Mouse (Mus musculus) frontal cortex, adult (tissue): ENCODE results near the gene Fads1.

Source experiments
- ATAC-seq: cut with Nextera tagmentation; 2 replicates; pipeline ENCODE4 v1.9.2; 2017; ENCODE audit warnings: mild to moderate bottlenecking, moderate library complexity, mixed read lengths; ENCODE audit not compliant: low TSS enrichment

Fads1 gene

DNA sequence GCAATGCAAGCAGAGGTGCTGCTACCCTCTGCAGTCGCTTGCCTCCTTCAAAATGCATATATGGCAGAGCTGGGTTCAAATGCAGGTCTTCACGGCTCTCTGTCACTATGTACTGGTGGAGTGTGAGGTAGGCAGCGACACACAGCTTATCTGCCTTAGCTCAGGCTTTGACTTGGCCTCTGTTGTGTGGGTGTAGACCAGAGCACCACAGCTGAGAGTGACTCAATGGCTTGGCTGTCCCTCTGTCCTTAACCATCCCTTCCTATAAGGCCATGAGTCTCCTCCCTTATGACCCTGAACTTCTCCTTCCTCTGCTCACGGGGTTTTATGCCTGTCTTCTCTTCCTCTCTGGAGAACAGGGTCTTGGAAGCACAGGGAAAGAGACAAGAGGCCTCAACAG lies 28.2 kb downstream of the Fads1 start:
- ATAC-seq: no peak

DNA sequence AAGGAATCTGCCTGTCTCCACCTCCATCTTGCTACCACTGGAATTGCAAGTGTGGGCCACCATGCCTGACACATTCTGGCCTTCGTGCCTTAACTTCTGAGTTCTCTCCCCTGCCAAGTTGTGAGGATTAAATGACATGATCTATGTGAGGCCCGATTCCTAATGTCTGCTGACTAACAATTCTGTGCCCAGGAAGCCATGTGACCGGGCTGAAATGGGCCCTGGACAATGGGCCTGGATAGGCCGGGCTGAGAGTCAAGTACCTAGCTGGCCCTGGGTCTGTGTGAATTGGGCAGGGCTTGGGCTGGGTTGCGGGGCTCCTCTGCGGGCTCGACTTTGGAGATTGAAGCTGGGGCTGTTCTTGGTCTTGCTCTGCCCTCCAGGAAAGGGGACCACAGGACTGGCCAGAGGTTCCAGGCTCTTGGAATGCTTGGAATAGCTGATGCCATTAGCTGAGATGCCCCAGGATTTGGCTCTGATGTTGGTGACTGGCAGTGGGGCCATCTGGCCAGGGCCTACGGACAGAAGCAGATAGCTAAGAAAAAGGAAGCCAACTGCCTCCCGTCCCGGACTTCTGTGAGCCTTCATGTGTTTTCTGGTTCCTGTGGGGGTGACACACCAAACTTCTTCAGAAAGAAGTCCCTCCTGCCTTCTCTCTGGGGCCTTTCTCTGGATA lies 31.2 kb downstream of the Fads1 start:
- ATAC-seq: no peak

DNA sequence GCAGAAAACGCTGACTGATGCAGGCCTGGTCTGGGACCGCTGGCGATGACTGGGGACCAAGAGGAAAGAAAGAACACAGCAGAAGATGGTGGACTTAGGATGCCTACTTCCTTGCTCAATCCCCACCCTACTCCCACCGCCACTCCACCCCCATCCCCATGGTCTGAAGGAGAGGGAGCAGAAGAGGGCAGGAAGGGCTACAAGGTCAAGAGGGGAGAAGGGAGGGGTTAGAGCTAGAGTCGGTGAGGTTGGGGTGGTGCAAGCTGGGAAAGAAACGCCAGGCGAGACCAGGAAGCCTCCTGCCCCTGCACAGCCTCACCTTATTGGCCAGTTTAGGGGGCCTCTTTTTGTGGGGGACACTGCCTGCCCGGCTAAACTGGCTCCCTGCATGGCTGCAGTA lies 33.4 kb downstream of the Fads1 start:
- no peak for ATAC-seq

DNA sequence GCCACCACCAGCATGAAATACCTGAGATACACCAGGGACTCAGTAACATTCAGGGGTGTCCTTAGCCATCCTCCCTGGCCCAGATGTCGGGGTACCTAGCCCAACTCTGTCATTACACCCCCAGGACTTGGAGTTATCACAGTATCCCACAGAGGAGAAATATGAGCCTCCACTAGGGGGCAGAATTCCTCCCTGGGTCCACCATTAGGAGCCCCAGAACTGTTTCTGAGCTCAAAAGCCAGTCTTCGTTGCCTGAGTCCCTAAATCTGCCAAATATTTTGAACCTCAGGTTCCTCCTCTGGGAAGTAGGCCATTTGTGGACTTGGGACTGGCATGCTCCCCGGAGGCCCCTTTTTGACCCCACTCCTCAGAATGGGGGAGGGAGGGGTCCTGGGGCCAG lies 36.4 kb downstream of the Fads1 start:
- peak; percentile 81 for ATAC-seq

DNA sequence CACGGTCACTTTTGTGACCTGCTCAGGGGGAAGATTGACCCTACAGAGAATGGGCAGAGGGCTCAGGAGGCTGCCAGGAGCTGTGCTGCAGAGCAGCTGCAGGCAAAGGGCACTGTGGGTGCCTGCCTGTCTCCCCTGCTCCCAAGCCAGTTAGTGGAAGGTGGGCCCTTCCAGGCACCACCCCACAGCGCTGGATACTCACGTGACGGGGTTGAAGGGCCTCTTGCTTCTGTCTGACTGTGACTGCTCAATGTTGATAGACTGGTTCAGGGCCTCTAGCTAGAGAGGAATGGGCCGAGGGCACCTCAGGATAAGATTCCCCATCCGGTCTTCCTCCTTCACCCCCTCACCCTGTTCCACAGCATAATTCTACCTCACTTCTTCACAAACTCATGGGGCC lies 36.9 kb downstream of the Fads1 start:
- no peak for ATAC-seq

DNA sequence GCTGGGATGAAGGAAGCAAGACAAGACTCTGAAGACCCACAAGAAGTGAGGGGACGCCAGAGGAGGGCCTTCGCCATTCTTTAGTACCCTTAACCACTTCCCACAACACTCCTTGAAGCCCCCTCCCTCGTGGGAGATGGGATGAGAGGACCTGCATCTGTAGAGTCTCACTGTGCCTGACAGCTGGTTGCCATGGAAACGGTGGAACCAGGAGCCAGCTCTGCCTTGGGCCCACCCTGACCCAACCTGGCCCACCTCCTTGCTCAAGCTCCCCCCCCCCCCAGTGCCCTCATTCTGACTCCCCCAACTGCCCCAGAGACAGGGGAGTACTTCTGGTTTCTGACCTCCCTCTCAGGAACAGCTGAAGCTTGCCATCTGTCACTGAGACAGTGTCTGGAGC lies 38.9 kb downstream of the Fads1 start:
- ATAC-seq: no peak

DNA sequence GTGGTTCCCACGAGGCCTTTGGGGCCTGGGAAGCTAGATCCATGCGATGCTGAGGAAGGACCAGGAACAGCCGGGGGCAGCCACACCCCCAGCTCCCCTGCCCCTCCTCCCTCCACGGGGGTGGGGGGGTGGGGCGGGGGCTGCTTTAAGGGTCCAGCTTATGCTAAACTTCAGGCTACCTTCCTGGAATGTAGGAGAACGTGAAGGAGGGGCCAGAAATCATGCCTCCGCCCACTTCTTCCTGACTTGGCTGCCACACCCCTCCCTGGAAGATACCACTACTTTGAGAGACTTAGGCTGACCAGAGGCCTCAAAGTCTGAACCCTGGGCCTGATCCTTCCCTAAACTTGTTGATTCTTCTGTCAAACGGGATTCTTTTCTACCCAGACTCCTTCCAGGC lies 40.0 kb downstream of the Fads1 start:
- no peak for ATAC-seq

DNA sequence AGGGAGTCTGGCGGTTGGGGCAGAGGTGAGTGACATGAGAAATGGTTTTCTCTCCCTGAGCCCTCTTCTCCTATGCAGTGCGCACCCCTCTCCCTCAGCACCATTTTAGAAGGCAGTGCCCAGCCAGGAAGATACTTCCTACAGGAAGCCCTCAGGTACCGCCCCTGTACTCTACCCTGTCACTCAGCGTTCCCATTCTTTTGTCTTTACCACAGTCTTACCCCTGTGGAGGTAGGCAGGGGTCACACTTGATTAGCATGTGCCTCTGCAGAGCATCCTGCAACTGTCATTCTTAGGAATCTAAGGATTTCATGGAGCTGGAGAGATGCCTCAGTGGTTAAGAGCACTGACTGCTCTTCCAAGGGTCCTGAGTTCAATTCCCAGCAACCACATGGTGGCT lies 40.9 kb downstream of the Fads1 start:
- no peak for ATAC-seq

DNA sequence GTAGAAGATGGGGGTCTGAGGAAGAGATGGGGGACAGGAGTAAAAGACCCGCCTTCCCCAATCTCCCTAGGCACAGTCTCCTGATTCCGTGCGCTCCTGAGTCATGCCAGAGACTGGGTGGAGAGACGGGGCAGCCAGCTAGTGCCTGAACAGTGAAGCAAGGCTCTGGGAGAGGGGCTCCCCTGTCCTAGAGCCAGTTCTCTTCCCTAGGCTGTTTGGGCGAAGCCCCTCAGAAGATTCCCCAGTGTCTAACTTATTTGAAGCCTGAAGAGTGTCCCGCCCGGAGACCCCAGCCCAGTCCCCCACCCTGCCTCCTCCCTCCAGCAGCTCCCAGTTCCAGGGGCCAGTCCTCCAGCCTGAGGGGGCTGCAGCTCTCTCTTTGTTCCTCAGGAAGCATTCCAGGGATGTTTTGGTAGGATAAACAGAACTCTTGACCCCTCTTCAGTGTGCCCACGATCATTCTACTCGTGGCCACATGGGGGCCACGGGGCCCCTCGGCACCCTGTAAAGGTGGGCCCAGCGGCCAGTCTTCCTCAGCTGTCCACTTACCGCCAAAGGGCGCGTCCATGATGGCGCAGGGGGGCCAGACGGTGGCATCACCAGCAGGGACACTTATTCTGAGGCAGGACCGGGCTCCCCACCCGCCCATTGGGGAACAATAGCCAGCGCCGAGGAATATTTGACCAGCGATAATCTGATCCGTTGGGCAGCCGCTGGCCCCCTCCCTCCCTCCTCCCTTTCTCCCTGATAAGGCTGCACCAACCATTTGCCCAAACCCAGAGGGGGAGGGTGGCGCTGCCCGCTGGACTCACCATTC lies 42.2 kb downstream of the Fads1 start:
- no peak for ATAC-seq

DNA sequence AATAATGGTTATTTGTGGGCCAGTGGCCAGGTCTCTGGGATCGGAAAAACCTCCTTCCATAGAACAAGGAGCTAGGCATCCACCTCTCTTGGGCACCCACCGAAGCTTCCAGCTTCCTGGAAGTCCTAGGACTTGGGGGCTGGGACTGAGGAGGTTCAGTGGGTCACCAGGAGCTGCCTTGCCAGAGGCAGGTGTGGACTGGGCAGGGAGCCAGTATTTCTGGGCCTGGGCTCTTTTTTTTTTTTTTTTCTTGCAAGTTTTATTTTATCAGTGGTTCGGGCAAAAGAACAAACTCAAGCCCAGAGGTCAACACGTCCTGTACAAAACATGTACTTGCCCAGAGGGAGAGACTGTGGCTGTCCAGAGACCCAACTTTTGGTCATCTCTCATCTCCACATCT lies 43.1 kb downstream of the Fads1 start:
- ATAC-seq: no peak

DNA sequence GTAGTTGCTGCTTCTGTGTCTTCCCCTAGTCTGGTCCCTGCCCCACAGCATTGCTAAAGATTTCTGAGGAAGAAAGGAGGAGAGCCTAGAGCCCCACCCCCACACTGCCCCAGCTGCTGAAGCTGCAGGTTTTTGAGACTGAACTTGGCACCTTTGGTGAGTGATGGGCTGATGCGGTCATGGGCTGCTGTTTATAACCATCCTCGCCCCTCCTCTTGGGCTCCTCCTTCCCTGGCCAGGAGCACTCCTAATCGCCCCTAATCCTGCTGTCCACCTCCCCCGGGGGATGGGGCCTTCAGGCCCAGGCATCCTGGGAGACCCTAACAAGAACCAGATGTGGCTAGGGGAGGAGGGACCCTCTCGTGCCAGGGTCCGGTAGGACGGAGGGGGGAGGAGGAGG lies 48.3 kb downstream of the Fads1 start:
- no peak for ATAC-seq

DNA sequence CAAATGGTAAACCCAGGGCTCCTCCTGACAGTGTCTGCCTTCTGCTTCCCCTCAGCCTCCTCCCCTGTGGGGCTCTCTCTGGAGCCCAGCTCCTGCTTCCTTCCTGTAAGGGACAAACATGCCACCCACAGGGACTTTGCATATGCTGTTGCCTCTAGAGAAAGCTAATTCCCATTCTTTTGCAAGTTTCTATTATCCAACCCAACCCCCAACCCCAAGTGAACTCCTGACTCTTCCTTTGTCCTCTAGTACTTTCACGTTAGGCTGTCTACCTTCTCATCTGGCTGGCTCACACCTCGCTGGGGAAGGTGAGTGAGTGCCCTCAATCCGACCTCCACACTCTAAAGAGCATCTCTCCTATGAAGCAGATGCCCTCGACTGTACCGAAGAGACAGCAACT lies 49.2 kb downstream of the Fads1 start:
- no peak for ATAC-seq

DNA sequence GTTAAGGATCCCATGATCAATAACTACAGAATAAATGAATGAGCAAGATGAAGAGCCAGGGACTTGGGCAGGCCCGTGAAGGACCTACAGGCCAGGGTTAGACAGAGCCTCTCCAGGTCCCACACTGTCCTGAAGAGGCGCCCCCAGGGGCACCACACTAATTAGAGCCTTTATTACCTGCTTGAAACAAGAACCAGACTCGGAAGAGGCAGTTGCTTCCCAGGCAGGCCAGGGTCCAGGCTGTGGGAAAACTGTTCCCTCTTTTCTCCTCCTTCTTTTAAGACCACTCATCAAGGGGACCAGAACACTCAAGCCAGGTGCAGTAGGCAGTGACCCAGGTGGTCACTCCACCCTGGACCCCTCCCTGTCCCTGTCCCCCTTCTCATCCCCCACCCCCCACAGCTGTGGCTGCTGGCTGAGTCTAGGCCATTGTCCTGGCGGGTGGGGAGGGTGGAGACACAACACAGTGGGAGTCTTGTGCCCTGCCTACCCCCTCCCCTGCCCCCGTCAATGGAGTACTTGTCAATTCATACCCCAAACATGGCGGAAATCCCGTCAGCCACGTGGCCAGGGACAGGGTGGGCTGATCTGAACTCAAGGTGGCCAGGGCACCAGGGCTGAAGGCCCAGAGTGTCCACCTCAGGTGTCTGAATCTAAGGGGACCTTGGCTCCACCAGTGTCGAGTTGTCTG lies 49.8 kb downstream of the Fads1 start:
- ATAC-seq: no peak

DNA sequence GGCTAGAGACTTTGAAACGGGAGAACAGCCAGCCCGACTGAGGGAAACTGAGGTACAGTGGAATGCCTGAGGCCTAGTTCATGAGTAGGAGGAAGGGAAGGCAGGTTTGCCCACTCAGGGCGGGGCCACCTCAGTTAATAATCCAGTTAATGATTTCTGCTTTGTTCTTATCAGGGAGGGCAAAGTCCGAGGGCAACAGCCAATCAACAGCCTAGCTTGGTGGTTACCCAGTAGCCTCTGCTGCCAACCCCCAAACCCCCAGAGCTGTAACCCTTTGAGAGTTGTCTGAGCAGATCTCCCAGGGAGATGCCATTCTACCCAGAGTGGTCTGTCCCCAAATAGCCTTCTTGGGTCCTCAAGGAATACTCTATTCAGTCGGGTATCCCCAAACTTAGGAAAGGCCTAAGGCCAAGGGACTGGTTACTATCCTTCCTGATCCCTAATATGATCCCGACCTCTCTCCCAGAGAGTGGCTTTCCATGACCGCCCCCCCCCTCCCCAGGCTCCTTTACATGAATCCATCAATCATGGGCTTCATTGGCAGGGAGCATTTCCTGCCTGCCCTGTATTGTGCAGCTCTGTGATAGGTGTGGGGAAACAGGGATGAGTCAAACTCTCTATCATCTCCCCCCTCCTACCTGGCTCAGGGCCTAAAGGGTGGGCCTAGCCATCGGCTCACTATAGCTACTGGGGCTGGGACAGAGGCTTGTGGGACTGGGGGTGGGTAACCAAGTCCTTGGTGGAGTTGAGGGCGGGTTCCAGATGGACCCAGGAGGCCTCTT lies 53.3 kb downstream of the Fads1 start:
- no peak for ATAC-seq

DNA sequence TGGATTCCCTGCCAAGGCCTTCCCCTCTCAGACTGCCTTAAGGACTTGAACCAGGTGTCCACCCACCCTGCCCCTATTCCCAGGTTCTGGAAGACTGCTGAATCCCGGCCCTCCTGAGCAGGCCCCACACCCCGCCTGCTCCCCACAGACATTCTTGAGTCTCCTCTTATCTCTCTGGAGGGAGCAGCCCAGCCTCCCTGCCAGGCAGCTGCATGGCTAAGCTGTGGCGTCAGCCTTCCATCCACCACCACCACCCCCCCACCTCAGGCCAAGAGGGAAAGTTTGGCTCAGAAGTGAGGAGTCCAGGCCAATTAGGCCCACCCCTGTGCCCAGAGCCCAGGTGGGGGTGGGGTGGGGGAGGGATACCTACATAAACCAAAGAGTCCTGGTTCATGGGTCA lies 55.8 kb downstream of the Fads1 start:
- no peak for ATAC-seq

DNA sequence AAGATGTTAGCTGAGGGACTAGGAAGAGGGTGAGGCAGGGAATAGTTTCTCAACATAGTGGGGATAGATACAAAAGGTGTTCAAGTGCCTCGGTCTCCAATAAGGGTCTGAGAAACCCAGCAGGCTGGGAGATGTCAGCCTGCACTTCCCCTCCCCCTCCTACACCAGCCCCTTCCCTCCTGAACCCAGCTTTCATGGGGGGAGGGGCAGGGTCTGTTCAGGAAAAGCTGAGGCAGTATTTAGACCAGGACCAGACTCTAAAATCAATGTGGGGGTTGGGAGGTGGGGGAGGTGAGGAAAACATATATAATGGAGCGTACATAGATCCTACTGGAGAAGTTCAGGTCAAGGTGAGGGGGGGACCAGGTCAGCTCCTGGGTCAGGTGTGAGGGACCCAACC lies 56.7 kb downstream of the Fads1 start:
- no peak for ATAC-seq

DNA sequence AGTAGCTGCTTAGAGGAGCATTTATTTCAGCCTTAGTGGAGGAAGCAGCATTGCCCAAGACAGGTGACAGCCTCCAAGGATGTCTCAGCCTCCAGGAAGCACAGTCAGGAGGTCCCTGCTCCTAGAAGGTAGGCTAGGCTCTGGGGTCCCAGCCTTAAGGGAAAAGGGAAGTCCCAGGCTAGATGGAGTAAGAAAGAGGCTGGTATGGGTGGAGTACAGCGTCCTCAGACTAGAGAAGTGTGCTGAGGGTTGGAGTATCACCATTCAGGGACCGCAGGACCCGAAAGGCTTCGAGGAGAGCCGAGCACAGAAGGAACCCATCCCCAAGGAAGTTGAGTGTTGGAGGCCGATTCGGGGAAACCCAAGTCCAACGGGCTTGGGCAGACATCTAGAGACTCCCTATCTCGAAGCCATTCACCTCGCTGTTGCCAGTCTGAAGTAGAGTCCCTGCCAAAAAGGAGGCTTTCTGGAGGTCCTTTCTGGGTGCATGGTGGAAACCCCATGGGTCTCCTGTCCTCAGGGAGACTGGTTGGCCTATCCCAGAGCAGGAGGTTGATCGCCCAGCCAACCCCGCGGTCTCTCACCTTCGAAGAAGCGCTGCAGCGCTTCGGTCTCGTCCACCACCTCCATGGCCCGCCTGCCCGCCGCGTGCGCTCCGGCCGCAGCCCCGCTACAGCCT lies 57.4 kb downstream of the Fads1 start:
- ATAC-seq: peak; percentile 6; the same call in 1 of the 2 replicates

DNA sequence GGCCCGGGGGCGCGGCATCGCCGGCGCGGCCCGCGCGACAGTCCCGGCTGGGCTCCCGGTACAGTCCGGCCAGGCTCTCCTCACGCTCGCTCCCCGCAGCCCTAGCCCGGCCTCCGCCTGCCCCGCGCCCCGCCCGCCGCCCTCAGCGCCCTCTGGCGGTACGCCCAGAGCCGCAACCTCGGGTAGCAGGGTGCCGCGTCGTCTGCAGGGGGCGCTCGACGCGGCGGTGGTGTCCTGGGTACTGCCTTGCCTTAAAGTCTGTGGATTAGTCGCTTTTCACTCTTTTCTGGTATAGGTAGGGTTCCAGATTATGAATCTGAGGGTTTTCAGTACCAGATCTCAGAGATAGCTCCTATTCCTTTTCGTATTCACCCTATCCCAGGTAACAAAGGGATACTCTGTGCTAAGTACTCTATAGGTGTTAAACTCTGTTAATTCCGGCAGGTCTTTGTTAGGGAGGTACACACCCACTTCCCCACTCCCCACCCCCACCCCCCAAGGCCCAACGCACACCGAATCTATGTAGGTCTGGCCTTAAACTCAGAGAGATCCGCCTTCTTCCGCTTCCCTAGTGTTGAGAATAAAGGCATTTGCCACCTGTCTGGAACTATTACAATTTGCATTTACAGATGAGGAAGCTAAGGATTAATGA lies 58.1 kb downstream of the Fads1 start, which contains the start of gene Myrf:
TSS of gene Myrf (minus strand) at position 95 of the 652 bp plus-strand sequence.
- ATAC-seq: peak; percentile 64

DNA sequence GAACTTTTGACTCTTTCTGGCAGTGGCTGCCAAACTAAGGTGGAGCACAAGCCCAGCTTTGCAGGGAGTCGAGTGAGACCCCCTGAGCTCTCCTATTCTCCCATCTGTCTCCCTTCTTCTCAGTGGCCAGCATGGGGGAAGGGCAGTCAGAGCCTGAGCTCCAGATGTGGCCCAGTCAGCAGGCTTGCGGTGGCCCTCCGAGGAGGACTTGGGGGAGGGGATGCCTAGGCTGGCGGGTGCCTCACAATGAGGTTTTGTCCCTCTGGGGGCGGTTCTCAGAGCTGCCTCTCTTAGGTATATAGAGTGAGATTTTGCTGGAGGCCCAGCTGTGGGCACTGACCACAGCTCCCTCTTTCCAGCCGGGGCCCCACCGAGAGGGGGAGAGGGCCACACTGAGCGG lies 60.2 kb downstream of the Fads1 start:
- no peak for ATAC-seq

DNA sequence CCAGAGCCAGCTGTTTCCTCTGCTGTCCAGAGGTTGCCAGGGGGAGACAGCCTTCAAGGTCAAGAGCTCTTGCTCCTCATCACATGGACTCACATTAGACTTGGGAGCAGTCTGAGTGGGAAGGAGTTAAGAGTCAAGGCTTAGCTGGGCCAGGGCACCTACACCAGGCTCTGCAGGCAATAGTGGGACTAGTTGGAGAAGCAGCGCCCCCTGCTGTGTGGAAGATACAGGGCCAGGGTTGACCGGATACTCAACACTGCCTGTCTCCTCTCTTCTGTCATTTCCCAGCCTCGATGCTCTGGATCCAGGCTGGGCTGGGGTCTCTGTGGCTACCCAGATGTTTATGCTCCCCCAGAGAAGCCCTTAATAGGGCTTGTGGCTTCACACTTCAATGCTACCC lies 61.5 kb downstream of the Fads1 start:
- ATAC-seq: peak; percentile 36
